Mouse (Mus musculus) naive thymus-derived CD4-positive, alpha-beta T cell, adult 2 months (primary cell): ENCODE data around the gene Mtln.

ENCODE experiments used
- DNase-seq: peaks from one replicate; pipeline ENCODE4 v3.0.0-alpha.2; 2011; ENCODE audit warnings: low read depth

Gene Mtln

DNA sequence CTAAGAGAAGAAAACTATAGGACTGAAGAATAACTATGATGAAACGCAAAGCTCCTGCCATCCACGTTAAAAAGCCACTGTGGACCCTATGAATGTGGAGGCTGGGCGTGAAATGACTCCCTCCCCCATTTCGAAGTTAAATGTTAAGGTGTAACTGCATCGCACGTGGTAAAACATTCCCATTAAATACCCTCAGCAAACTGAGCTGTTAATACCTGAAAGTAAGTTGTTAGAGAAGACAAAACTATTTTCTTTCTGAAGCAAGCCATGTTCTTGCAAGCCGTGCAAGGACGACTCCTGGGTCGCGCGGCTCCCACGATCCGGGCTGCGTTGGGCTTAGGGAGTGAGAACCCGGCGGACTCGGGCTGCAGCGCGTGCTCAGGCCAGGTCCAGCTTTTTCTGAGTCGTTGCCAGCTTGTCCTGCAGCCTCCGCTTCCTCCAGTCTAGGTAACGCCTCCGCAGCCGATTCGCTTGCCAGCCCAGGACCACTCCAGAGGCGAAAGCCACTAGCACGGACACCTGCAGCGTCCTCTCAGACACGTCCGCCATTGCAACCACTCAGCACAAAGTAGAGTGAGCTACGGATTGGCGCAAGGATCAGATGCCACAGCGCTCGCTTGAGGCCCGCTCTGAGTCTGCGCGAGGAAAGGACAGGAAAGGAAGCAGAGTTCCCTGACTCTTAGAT lies at the start of gene Mtln:
Gene Mtln, minus strand, starts transcription at position 570 of the 685 bp plus-strand sequence.
- peak; percentile 81 for DNase-seq

DNA sequence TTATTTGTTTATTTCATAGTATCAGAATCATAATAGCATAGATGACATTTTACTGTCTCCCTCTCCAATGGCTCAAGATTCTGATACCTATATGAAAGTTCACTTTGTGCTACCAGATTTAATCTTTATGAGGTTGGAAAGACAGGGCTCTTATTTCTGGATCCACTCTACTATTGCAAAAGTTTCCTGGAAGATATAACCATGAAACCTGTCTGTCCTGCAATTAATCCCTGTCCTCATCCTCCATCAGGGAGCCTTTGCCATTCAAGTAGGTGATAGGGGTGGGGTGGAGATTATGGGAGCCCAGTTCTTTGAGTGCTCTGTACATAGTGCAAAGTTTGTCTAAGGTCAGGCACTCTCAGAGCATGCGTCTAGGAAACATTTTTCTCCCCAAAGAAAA lies 49.1 kb upstream of the Mtln start:
- no peak for DNase-seq

DNA sequence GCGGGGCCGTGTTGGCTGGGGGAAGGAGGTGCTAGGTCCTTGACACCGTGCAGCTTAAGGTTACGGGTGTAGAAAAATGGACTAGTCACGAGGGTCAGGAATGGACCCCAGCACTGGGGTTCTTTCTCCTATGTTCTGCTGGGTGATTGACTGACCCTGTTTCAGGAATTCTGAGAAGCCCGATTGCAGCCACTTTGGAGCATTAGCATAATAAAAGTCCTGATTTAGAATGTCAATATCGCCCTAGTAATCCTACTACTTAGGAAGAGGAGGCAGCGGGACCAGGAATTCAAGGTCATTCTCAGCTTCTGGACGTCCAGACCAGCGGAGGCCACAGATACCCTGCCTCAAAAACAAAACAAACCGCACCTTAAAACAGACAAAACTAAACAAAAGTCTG lies 47.1 kb upstream of the Mtln start:
- no peak for DNase-seq

DNA sequence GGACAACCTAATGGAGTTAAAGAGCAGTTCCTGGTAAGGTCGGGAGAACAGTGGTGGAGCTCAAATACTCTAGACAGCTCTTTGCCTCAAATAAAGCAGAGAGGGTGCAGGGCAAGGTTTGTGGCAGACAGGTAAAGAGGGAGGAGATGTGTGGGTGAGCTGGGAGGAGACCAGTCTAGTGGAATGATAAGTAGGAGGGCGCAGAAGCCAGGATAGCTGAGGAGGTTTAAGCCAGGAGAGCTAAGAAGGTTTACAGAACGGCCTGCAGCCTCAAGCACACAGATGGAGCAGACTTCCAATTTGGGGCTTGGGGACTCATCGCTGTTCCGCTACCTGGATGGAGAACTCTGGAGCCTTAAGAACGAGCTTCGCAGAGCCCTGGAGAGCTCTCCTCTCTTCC lies 46.3 kb upstream of the Mtln start, which contains the start of gene Acoxl:
Gene Acoxl, plus strand, starts transcription at position 301 of the 400 bp plus-strand sequence.
- no peak for DNase-seq

DNA sequence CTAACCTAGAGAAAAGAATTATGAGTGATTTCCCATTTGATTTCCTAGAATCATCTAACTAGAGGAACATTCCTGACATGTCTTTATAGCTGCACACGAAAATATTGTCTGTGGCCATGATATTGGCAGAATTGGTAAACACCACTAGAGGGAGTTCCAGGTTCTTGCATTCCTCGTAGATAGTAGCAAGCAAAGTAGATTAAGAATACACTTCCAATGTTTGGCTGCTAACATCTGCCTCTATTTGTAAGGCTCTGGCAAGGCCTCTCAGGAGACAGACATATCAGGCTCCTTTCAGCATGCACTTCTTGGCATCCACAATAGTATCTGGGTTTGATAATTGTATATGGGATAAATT lies 40.5 kb upstream of the Mtln start:
- peak; percentile 74 for DNase-seq

DNA sequence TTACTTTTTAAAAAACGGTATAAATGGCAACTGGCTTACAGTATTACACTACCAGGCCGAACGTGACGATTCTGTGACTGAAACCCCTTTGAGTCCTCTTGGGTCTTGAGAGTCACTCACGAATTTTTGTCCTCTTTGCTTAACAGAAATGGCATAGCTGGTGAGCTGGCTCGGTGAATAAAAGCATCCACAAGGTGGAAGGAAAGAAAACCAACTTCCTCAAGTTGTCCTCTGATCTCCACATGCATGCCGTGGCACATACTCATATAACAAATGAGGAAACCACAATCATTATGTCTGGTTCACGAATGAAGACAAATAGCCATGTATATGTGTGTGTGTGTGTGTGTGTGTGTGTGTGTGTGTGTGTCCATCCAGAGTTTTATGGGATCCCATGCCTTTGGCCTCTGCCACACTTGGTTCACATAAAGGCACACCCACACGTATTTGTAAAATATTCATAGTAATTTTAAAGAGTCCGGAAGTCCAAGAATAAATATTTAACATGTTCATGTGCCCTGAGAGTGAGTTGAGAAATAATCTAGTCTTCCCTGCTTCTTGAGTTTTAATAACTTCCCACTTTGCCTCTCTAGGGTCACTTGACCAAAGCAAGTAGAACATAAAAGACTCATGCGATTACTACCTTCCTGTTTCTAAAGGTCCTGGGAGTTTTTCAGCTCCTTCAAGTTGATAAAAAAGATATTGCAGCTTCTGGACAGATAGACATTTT lies 40.0 kb upstream of the Mtln start:
- no peak for DNase-seq

DNA sequence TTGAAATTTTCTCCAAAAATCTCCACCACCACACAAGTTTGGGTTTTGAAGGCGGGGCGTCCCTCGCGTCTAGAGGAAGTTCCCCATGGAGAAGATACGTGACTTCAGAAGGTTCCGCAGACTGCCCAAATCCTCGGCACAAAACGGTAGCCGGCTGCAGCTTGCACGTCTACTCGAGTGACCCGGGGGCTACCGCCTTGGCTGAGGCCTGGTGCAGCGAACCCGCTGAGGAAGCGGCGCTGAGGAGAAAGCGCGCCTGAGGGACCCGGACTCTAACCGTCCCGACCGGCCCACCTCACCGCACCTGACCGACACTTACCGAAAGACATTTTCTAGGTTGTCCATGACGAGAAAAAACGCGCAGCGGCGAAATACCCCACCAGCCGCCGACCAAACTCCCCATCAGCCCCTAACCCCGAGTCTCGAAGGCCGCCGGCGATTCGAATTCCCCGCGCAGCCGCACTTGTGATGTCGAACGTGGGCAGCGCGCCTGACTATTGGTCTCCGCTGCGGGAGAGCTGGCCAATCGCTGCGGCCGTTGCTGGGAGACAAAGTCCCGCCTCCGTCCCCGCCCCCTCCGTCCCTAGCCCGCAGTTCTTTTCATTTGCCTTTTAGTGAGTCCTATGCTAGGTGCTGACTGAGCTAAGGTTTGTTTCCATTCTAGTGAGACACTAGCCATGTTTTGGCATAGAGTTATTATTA lies 39.3 kb upstream of the Mtln start, which contains the start of gene Bub1:
Gene Bub1, minus strand, starts transcription at position 465 of the 702 bp plus-strand sequence.
- peak; percentile 95 for DNase-seq

DNA sequence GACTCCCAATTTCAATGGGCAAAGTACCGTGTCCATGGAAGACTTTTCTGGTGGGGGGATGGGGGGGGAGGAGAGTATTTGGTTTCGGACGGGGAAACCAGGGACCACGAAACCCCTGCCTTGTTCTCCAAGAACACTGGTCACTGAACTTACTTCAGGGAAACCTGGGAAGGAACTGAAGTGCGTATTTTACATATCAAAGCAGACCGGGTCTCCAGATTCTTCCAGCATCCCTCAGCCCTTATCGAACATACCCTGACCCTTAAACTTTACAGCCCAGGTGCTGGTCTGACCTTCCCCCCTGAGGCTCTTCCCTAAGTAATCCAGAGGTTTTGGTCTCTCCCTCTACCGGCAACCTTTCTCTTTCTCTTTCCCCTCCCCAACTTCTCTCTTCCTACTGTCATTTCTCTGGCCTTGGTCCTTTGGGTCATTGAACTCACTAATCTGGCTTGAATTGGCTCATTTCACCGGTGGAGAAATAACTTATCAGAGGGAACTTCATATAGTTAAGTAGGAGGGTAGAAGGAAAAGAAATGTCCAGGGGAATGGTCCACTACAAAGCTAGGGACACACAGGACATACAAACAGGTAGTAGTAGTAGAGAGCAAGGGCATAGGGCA lies 2.5 kb downstream of the Mtln start:
- peak; percentile 3 for DNase-seq

DNA sequence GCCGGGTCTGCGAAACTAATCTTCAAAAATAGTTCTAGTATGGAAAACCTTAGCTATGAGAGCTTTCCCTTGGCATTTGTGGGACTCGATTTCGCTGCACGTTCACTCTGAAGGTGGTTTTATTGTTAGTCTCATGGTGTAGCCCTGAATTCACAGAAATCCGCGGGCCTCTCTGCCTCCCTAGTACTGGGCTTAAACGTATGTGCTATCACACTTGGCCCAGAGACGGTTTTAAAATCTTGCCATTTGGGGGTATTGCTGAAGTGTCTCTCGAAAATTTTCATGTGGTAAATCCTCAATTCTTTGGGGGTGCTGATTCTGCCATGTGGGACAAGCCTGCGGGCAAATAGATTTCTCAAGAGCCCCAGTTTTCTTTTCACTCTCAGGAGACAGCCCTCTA lies 3.1 kb downstream of the Mtln start:
- peak; percentile 28 for DNase-seq

DNA sequence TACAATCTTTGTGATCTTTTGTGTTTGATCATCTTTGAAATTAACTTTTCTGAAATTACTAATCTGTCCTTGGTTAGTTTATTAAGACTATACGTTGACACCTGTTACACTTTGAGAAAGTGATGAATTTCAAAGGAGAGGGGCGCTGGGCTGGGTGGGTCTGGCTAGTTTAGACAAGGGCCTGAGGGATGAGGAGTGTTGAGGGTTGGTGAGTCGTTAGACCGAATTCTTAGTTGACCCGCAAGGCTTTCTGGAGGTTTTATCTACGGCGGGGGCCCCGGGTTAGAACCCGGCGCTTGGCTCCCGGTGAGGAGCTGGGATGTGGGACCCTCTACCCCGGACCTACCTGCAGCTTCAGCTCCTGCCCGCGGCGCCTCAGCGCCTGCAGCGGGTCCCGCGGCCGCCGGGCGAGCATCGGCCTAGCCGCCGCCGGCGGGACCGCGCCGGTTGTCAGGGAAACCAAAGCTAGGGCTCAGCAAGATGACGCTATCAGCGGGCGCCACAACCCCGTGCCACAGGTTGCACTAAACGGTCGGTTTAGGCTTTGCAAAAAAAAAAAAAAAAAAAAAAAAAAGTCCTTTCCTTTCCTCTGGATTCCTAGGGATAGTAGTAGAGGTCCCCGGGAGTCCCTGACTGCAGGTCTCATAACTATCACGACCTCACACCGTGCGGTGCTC lies 3.7 kb downstream of the Mtln start, which contains the start of gene Nphp1:
Gene Nphp1, minus strand, starts transcription at position 458 of the 677 bp plus-strand sequence.
- peak; percentile 81 for DNase-seq

DNA sequence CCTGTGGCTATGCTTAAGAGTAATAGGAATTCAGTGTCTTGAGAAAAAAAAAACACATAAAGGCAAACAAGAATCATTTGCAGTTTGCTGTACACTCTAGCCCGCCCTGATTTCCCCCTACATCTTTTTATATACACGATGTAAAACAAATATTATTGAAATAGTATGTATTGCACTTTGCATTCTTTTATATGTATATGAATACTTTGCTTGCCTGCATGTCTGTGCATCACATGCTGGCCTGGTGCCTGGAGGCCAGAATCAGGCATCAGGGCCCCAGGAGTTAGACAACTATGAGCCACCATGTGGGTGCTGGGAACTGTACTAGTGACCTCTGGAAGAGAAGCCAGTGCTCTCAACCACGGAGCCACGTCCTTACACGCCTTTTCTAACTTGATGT lies 5.1 kb downstream of the Mtln start:
- DNase-seq: no peak

DNA sequence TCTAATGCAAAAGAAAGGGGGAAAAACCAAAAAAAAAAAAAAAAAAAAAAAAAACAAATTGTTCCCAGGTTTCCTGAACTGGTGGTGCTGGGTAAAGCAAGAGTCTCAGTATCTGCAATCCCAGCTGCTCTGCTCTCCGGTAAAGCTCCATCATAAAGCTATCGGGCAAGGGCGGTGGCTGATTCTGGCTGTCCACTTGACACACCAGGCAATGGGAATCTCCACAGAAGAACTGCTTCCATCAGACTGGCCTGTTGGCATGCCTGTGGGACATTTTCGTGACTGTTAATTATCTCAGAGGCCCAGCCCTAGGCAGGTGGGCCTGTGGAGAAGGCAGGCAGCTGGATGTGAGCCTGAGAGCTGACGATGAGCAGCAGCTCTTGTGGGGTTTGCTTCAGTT lies 13.8 kb downstream of the Mtln start:
- no peak for DNase-seq

DNA sequence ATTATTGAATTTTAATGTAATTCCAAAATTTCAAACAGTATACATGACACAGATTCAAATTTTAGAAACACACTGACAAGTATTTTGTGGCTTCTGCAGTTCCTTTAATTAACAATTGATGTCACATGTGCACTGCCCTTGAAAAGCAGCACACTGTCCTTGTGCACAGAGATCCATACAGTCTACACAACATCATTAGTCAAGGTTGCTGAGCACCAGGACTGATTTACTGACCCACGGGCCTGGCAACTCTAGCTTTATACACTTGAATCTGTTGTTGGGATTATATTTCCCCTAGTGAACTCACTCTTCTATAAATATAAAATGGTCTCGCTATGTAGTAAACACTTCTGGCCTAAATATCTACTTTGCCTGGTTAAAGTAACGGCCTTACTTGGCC lies 17.3 kb downstream of the Mtln start:
- DNase-seq: no peak

DNA sequence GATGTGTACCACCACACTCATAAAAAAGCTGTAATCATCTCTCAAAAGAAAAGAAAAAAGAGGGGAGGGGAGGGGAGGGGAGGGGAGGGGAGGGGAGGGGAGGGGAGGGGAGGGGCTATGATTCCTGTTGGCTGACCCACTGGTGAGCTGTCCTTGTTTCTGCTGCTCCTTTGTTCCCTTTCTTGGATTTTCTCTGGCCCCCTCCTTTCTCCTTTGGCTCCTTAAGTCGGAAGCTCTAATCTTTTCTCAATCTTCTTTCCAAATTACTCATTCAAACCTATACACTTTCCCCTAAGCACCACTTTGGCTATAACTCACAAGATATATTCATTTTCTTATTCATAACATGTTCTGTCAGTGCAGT lies 17.7 kb downstream of the Mtln start:
- DNase-seq: no peak

DNA sequence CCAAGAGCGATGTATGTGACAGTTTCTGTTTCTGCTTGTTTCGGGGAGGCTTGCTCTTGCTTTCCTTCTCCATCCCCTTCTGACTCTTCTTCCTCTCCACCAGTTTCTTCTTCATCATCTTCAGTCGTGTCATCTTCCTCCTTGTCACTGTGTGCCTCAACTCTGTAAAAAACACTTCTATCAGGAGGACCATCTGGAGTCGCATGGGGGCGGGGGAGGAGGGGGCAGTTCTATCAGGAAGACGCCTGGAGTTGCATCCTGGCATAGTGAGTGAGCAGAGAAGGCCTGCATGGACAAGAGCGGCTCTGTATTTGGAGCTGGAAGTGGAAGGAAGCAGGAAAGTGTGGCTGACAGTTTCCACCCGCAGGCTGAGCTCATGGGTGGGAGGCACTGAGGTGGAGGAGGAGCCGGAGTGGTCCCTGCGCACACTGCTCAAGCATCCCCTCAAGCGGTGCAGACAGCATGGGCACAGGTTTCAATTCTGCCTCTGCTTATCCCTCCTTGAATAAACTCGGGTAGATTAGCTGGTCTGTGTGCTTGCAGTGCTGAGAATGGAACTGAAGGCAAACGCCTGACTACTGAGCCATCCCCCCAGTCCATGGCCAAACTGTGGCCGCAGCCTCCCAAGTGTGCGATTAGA lies 18.2 kb downstream of the Mtln start:
- DNase-seq: no peak

DNA sequence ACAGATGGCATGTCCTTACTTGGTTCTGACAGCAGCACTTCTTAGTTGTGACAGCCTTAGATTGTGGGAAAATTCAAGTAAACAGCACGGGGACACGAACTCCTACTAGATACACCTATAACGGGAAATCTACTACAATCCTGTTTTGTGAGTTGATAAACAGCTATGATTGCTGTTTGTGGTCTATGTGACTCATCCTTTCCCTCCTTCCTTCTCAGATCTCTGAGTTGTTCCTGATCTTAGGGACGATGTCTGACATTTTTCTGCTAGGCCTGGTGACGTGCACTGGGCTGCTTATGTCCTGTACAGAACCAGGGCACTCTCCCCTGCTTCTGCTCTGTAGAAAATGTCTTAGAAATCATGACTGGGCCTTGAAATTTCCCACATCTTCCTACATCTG lies 30.7 kb downstream of the Mtln start:
- no peak for DNase-seq

DNA sequence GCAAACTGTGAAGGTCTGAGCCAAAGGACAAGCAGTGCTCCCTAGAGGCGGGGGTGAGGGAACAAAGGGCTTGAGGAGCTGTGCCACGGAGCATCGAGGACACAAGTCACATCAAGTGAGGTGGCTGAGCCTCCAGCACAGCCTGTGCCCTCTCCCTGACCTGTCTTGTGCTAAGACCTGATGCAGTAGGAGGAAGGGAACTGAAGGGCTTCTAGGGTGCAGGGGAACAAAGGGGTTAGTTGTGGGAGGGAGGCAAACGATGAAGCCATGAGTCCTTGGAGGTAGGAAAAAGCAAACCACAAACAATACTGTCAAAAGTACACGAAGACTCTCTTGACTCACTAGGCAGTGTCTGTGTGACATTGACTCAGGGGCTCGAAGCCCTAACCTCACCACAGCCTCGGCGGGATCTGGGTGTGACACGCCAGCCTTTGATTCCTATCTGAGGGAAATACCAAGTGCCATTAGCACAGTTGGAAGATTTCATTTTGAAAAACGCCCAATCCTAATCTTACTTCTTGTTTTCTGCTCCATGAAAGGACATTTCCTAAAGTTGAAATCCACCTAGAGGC lies 31.8 kb downstream of the Mtln start:
- no peak for DNase-seq

DNA sequence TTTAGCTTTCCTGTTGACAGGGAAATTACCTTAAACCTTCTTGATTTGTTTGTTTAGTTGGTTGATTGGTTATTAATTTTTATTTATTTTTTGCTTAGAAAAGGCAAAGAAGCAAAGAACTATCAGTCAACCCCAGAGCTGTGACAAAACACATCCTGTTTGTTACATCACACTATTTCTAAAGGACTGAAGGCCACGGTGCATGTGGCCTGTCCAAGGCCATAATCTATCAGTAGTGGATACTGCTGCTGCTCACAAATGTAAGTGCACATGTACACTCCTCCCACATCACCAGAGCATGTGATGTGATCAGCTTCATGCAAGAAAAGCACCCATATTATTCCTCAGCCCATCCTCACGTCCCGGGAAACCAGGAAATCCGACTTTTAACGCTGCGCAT lies 32.3 kb downstream of the Mtln start:
- no peak for DNase-seq

DNA sequence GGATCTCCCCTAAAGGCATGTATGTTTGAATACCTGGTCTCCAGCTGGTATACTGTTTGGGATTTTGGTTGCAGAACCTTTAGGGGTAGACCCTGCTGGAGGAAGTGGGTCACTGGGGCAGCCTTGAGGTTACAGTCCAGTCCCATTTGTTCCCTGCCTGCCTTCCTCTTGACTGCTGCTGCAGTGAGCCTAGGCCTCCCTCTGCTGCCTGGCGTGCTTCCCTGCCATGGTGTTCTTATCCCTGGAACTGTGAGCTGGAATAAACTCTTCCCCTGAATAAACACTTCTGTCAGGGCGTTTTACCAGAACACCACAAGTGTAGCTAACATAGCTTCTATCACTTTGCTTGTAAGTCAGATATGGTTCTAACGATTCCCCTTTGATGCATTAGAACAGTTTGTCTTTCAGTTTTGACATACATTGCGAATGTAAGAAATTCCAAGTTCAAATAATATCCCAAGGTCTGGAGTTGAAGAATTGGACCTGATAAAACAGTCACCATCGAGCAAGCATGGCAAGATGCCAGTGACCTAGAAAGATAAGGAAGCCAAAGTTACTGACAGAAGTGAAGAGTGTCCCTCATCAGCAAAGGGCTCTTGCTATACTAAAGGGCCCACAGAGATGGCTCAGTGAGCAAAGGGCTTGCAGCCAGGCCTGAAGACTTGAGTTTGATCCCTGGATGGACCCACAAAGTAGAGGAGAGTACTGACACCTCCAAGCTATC lies 33.0 kb downstream of the Mtln start:
- DNase-seq: no peak

DNA sequence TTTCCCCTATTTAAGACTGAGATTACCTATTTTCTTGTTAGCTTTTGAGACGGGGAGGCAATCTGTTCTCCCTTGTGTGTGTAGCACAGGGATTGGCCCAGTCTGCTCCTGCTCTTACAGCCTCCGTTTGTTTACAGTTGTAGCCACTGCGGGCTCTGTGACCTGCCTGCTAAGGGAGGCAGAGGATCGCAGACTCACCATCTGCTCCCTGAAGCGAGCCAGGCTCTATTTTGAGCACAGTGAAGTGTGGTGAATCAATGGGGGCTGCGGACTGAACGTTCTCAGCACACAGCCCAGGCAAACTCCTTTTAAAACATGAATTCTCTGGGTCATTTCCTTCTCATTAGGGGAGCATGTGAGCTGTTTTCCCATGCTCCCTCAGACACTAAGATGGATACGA lies 35.1 kb downstream of the Mtln start:
- DNase-seq: no peak

DNA sequence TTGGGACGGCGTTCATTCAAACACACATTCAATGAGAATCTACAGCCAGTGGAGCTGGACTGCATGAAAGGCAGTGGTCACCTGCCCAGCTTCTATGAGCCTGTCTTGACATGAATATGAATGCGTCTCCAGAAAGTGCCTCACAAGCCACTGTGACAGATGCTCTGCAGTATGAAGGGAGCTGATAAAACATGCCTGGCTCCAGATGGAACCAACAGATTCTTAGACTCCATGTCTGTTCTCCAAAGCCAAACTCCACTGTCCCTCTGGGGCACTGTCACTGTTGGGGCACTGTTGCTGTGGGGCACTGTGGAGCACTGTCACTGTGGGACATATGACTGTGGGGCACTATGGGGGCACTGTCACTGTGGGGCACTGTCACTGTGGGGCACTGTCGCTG lies 38.2 kb downstream of the Mtln start:
- no peak for DNase-seq
